Comparison of ENCODE assay signal across 17 mouse cellular contexts in genomic region chr9:29011476-29011875, GRCm38 (mm10).
"Had no signal": no experiment of that assay in that cellular context is flagged by ENCODE, and none has a peak within 500 bp of the region (broad histone marks: within the 10 kb centered on the region; RNA-seq: fewer than 3 reads in every experiment).

No protein-coding gene starts in this region.

- H3K9ac ChIP-seq: lung, embryonic 14.5 days; midbrain, embryonic 12.5 days; midbrain, embryonic 15.5 days; neural tube, embryonic 13.5 days; neural tube, embryonic 15.5 days had no signal

- H3K27ac ChIP-seq: midbrain, embryonic 12.5 days; midbrain, embryonic 15.5 days; neural tube, embryonic 13.5 days; neural tube, embryonic 15.5 days had no signal

- H3K9me3 ChIP-seq: midbrain, embryonic 12.5 days; midbrain, embryonic 15.5 days; neural tube, embryonic 13.5 days; neural tube, embryonic 15.5 days had no signal

- H3K36me3 ChIP-seq: midbrain, embryonic 12.5 days; midbrain, embryonic 15.5 days; neural tube, embryonic 15.5 days had no signal

- H3K4me1 ChIP-seq: midbrain, embryonic 12.5 days; midbrain, embryonic 15.5 days; neural tube, embryonic 13.5 days; neural tube, embryonic 15.5 days had no signal

- H3K4me3 ChIP-seq: midbrain, embryonic 12.5 days; midbrain, embryonic 15.5 days; myocyte; neural tube, embryonic 13.5 days; neural tube, embryonic 15.5 days had no signal

- H3K27me3 ChIP-seq: midbrain, embryonic 12.5 days; midbrain, embryonic 15.5 days; neural tube, embryonic 13.5 days; neural tube, embryonic 15.5 days had no signal

- DNase-seq: lung, adult 18-20 months; lung, embryonic 14.5 days; lung, postnatal 10 days; lung, postnatal 4 days; retina, postnatal 1 day; right cerebral cortex, adult 18-20 months; right cerebral cortex, postnatal 25 days; right cerebral cortex, postnatal 4 days; spleen, adult 18-20 months; thymus, adult 18-20 months; thymus, postnatal 14 days; thymus, postnatal 36 days had no signal

- H3K4me2 ChIP-seq: lung, embryonic 14.5 days; midbrain, embryonic 12.5 days; midbrain, embryonic 15.5 days; neural tube, embryonic 13.5 days; neural tube, embryonic 15.5 days had no signal

- ATAC-seq: midbrain, embryonic 15.5 days had no signal
